Mouse (Mus musculus) megakaryocyte, embryonic 14.5 days (primary cell): ENCODE data around the gene Sptbn4. TPM values are rescaled to one million over a fixed set of nuclear protein-coding genes. Genes with fewer than 3 reads are reported as not detected.

ENCODE experiments used
- H3K27me3 ChIP-seq: replicated peaks from 2 replicates; pipeline ENCODE3; 2012; ENCODE audit warnings: inconsistent platforms
- H3K36me3 ChIP-seq: replicated peaks from 2 replicates; pipeline ENCODE3; 2012; ENCODE audit warnings: low read length, inconsistent platforms, mixed read lengths
- H3K4me1 ChIP-seq: 2 replicates; pipeline ENCODE4 v1.6.1; 2012; ENCODE audit warnings: inconsistent platforms
- H3K4me3 ChIP-seq: replicated peaks from 2 replicates; pipeline ENCODE3; 2012; ENCODE audit warnings: moderate library complexity, mild to moderate bottlenecking, inconsistent platforms
- H3K9me3 ChIP-seq: 2 replicates; pipeline ENCODE4 v1.6.1; 2012; ENCODE audit warnings: inconsistent platforms
- FLI1 ChIP-seq: IDR thresholded peaks from 2 replicates; pipeline ENCODE4 v1.6.1; 2012; ENCODE audit warnings: low read length, inconsistent platforms, mixed read lengths
- GATA1 ChIP-seq: IDR thresholded peaks from 3 replicates; pipeline ENCODE4 v1.6.1; 2012; ENCODE audit warnings: mixed read lengths, low read length, inconsistent platforms, borderline replicate concordance
- polyA plus RNA-seq: library from polyadenylated mRNA; stranded (reverse); fragments of >175 nt; gene quantifications from 2 replicates; pipeline ENCODE4 v1.2.3, GENCODE M21; 2012; ENCODE audit warnings: low replicate concordance; ENCODE audit not compliant: insufficient read depth

Sptbn4 gene
- polyA plus RNA-seq, 1 experiment = 0.27 TPM

DNA sequence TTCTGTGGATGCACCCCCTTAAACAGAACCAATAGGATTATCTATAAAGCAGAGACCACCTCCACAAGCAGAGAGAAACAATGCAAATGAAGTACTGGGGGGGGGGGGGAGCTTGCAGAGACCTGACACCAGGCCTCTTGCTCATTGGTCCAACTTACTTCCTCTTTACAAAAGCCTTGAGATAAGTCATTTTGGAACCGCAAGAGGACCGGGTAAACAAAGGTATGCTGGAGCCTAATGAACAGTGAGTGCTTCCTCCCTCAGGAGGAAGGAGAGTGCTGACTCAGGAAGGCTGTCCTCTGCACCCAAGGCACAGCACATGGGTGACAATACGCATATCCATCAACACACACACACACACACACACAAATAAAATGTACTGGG lies 89.9 kb downstream of the Sptbn4 start:
- peaks cover 3% of the 10 kb centered on the region; the same call in 1 of the 2 replicates for H3K9me3 ChIP-seq
- H3K4me3 ChIP-seq = peak overlapping the region; percentile 98
- no peak for TF ChIP-seq GATA1
- TF ChIP-seq FLI1 = no peak
- H3K36me3 ChIP-seq = peaks cover 15% of the 10 kb centered on the region
- peaks cover 4% of the 10 kb centered on the region for H3K27me3 ChIP-seq
- H3K4me1 ChIP-seq = peaks cover 63% of the 10 kb centered on the region

- H3K4me1 ChIP-seq = peaks cover 59% of the 10 kb centered on the region
- H3K36me3 ChIP-seq = peaks cover 21% of the 10 kb centered on the region
- no peaks in the 10 kb centered on the region for H3K27me3 ChIP-seq
- peaks cover 3% of the 10 kb centered on the region; the same call in 1 of the 2 replicates for H3K9me3 ChIP-seq
- H3K4me3 ChIP-seq = peak within 1 kb of the TSS; percentile 98
- TF ChIP-seq GATA1 (no peak), FLI1 (no peak)
Measured at GRCm38 (mm10) chr7:27356861-27357594, 90.5 kb downstream of the Sptbn4 start, which contains the start of gene Gm20479. TSS of gene Gm20479 (minus strand) at chr7:27357419.

DNA sequence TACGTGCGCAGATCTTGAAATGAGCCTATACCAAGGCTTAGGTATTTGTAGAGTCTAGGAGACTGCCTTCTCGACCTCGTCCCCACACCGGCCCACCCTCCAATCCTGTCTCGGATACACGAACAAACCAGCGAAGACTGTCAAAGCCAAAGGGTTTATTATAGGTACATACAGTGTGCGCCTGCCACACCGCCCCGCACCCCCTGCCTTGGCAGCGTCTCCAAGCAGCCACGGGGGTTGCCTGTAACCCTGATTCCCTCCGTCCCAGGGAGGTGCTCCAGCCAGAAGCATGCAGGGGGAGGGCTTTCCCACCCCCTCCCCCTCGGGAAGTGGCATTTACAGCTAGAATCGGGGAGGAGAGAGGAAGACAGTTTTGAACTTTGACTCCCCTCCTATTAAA lies 91.2 kb downstream of the Sptbn4 start:
- Histone ChIP-seq H3K9me3 (peaks cover 3% of the 10 kb centered on the region; the same call in 1 of the 2 replicates), H3K4me1 (peaks cover 55% of the 10 kb centered on the region), H3K27me3 (no peaks in the 10 kb centered on the region), H3K36me3 (peaks cover 28% of the 10 kb centered on the region), H3K4me3 (peak overlapping the region; percentile 98)
- TF ChIP-seq GATA1 (no peak), FLI1 (no peak)

DNA sequence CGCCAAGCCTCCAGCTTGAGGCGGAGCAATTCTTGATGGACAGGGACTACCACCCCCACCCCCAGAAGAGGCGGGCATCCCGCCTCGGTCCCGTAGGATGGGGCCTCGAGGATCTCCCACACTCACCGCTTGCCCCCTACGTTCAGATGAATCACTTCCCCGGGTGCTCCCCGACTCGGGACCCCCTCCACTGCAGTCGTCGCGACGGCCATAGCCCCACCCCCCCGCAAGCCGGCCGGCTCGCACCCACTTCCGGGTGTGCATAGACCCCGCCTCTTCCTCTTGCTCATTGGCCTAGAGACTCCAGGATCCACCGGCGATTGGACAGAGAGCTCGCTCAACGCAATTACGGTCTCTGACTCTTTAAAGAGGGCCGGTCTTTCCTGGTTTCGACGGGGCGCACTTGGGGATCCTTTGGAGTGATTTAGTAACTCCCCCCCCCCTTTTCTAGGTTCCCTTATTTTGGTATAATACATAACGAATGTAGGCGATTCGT lies 91.7 kb downstream of the Sptbn4 start, which contains the start of gene Shkbp1:
Shkbp1 (minus strand) TSS at position 275 of the 496 bp plus-strand sequence.
- peaks cover 50% of the 10 kb centered on the region for H3K4me1 ChIP-seq
- TF ChIP-seq FLI1 (no peak), GATA1 (no peak)
- H3K27me3 ChIP-seq = no peaks in the 10 kb centered on the region

DNA sequence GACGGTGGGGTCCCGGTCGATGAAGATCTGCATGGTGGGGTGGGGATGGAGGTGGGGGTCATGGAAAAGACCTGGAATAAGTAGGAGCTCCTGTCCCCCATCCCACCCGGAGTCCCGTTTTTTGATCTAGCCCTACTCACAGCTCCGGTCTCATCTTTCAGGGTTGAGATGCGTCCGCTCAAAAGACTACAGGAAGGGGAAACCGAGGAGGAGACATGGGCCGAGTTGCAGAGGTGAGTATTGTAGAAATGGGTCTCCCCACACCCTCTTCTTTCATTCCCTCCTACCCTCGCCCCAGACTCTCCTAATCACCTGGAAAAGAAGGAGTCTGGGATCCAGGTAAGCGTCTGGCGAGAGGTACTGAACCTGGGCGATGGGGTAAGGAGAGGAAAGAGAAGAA lies 92.2 kb downstream of the Sptbn4 start:
- peaks cover 47% of the 10 kb centered on the region for H3K4me1 ChIP-seq
- peaks cover 3% of the 10 kb centered on the region; the same call in 1 of the 2 replicates for H3K9me3 ChIP-seq
- H3K27me3 ChIP-seq = no peaks in the 10 kb centered on the region
- peaks cover 38% of the 10 kb centered on the region for H3K36me3 ChIP-seq
- TF ChIP-seq FLI1 = no peak
- no peak for TF ChIP-seq GATA1
- peak overlapping the region; percentile 98 for H3K4me3 ChIP-seq

More for the DNA sequence above, 91.7 kb downstream of the Sptbn4 start, which contains the start of gene Shkbp1:
- H3K4me3 ChIP-seq = peak within 1 kb of the TSS; percentile 98
- H3K9me3 ChIP-seq = peaks cover 3% of the 10 kb centered on the region; the same call in 1 of the 2 replicates
- peaks cover 33% of the 10 kb centered on the region for H3K36me3 ChIP-seq

GRCm38 (mm10) chr7:27354783-27355182 lies 92.7 kb downstream of the Sptbn4 start:
- Histone ChIP-seq H3K4me3 (peak overlapping the region; percentile 98), H3K4me1 (peaks cover 43% of the 10 kb centered on the region), H3K36me3 (peaks cover 42% of the 10 kb centered on the region), H3K9me3 (peaks cover 3% of the 10 kb centered on the region; the same call in 1 of the 2 replicates), H3K27me3 (no peaks in the 10 kb centered on the region)
- no peak for TF ChIP-seq GATA1
- no peak for TF ChIP-seq FLI1

- Histone ChIP-seq H3K36me3 (peaks cover 48% of the 10 kb centered on the region), H3K4me3 (peak overlapping the region; percentile 26), H3K27me3 (no peaks in the 10 kb centered on the region), H3K4me1 (peaks cover 42% of the 10 kb centered on the region), H3K9me3 (peaks cover 1% of the 10 kb centered on the region; the same call in 1 of the 2 replicates)
- no peak for TF ChIP-seq GATA1
- TF ChIP-seq FLI1 = no peak
Measured at GRCm38 (mm10) chr7:27354144-27354543, 93.3 kb downstream of the Sptbn4 start.

DNA sequence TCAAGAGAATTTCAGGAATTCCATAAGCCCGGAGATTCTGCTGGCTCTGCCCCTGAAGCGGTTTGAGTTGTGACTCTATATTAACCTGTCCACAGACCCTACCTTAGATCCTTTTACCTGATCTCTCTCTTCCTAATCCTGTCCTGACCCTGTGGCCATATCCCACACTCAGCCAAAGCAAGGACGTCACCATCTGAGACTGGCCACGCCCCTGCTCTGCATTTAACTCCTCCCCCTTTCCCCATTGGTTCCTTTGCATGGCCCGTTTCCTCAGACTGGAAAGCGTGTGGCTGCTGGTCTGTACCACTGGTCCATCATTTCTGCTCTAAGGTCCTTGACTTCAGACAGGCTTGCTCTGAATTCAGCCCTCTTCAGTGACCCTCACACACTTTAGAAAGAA lies 102.0 kb downstream of the Sptbn4 start:
- Histone ChIP-seq H3K27me3 (peaks cover 2% of the 10 kb centered on the region), H3K4me3 (no peak overlapping the region), H3K36me3 (peaks cover 91% of the 10 kb centered on the region), H3K9me3 (no peaks in the 10 kb centered on the region), H3K4me1 (peaks cover 5% of the 10 kb centered on the region; the same call in 1 of the 2 replicates)
- no peak for TF ChIP-seq FLI1
- no peak for TF ChIP-seq GATA1

GRCm38 (mm10) chr7:27342595-27342994 lies 104.9 kb downstream of the Sptbn4 start:
- TF ChIP-seq FLI1 (no peak), GATA1 (no peak)
- H3K4me1 ChIP-seq = peaks cover 8% of the 10 kb centered on the region
- no peak overlapping the region for H3K4me3 ChIP-seq
- H3K36me3 ChIP-seq = peaks cover 64% of the 10 kb centered on the region
- H3K9me3 ChIP-seq = no peaks in the 10 kb centered on the region
- H3K27me3 ChIP-seq = peaks cover 27% of the 10 kb centered on the region

DNA sequence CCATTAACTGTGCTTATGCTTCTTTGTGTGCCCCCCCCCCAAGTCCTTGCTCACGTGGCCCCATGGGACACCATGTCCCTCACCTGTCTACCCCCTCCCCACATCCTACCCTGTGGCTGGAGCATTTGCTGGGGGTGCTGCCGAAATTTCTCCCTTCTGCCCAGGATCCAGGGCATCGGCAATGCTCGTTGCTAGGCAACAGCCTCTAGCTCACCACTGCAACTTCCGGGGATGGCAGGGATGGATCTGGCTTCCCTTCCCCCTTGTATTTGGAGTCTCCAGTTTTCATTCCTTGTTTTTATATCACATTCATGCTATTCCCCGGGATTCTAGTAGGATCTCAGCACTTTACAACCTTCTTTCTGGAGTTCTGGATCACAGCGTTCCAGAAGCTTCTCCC lies 108.0 kb downstream of the Sptbn4 start:
- H3K4me3 ChIP-seq = no peak overlapping the region
- TF ChIP-seq FLI1 (no peak), GATA1 (no peak)
- H3K36me3 ChIP-seq = peaks cover 33% of the 10 kb centered on the region
- H3K4me1 ChIP-seq = peaks cover 36% of the 10 kb centered on the region
- peaks cover 56% of the 10 kb centered on the region for H3K27me3 ChIP-seq
- H3K9me3 ChIP-seq = no peaks in the 10 kb centered on the region
